Mouse (Mus musculus) erythroblast, embryonic 14.5 days (primary cell): ENCODE measurements around the gene Smc1a. TPM values are rescaled to one million over a fixed set of nuclear protein-coding genes. Genes with fewer than 3 reads are reported as not detected.

ENCODE experiments used
- H3K27me3 ChIP-seq: 2 replicates; pipeline ENCODE4 v1.6.1; 2012; ENCODE audit warnings: inconsistent platforms; ENCODE audit not compliant: control insufficient read depth
- H3K36me3 ChIP-seq: 2 replicates; pipeline ENCODE4 v1.6.1; 2012; ENCODE audit warnings: mild to moderate bottlenecking, inconsistent platforms; ENCODE audit not compliant: control insufficient read depth
- H3K4me1 ChIP-seq: 2 replicates; pipeline ENCODE4 v1.6.1; 2012; ENCODE audit warnings: inconsistent platforms; ENCODE audit not compliant: control insufficient read depth
- H3K4me3 ChIP-seq: replicated peaks from 2 replicates; pipeline ENCODE3; 2012; ENCODE audit warnings: moderate library complexity, mild to moderate bottlenecking, inconsistent platforms
- H3K9me3 ChIP-seq: 2 replicates; pipeline ENCODE4 v1.6.1; 2012; ENCODE audit warnings: low read length, inconsistent platforms, mixed read lengths; ENCODE audit not compliant: control insufficient read depth
- GATA1 ChIP-seq: IDR thresholded peaks from 2 replicates; pipeline ENCODE4 v1.6.1; 2012; ENCODE audit warnings: low read length, inconsistent platforms, mixed read lengths
- TAL1 ChIP-seq: IDR thresholded peaks from 3 replicates; pipeline ENCODE4 v1.6.1; 2012; ENCODE audit warnings: low read length, inconsistent platforms, mixed read lengths
- polyA plus RNA-seq: library from polyadenylated mRNA; stranded (reverse); fragments of >175 nt; gene quantifications from 2 replicates; pipeline ENCODE4 v1.2.3, GENCODE M21; 2012

Gene Smc1a
- polyA plus RNA-seq, 1 experiment = 2.9 TPM

DNA sequence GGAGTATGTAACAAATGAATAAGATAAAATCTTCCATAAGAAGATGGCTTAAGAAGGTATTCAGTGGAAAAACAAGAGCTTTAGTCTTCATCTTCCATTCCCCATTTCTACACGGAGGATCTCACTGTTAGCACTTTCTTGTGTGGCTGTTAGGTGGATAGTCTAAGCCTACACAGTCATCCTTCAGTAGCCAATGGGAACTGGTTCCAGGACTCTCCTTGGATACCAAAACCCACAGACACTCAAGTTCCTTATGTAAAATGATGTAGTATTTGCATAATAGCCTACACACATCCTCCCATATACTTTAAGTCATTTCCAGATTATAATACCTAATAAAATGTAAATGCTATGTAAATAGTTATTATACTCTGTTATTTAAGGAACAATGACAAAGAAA is 81.3 kb downstream of the Smc1a start:
- no peaks in the 10 kb centered on the region for H3K36me3 ChIP-seq
- H3K27me3 ChIP-seq = no peaks in the 10 kb centered on the region
- no peaks in the 10 kb centered on the region for H3K9me3 ChIP-seq
- H3K4me1 ChIP-seq = no peaks in the 10 kb centered on the region
- H3K4me3 ChIP-seq = no peak overlapping the region
- TF ChIP-seq TAL1 (no peak), GATA1 (no peak)

Other genes starting within 250 kb of the Smc1a start
- gene Huwe1, start 215.6 kb upstream of the Smc1a start, polyA plus RNA-seq = 0.88 and 0.98 TPM in 2 replicates
- gene Hsd17b10, start 14.6 kb upstream of the Smc1a start, polyA plus RNA-seq = 1.6 and 2.3 TPM in 2 replicates
- gene Ribc1, start 133 bp upstream of the Smc1a start, polyA plus RNA-seq = 0.25 and 0.48 TPM in 2 replicates
- 0.01 and 0.05 TPM in 2 replicates for gene Iqsec2, start 127.8 kb downstream of the Smc1a start, polyA plus RNA-seq
- 13.9 and 17.9 TPM in 2 replicates for gene Kdm5c, start 216.6 kb downstream of the Smc1a start, polyA plus RNA-seq